Mouse (Mus musculus): ENCODE measurements at regions not wholly inside any gene's neighbourhood (a gene's known extent, or its start where the extent isn't known, plus 50 kb on each side); places are given as distances from the start of the nearest gene placed in this dataset.
A peak's percentile ranks its signal among the peaks of the same experiment; 100 is the strongest.

GRCm38 (mm10) chr17:47983286-47983685, 54.8 kb downstream of the 1700122O11Rik start:
- H3K9ac ChIP-seq: no peak overlapping the region
- no peak overlapping the region for H3K4me3 ChIP-seq
- H3K27ac ChIP-seq: no peak overlapping the region
- no peak for ATAC-seq
- H3K4me2 ChIP-seq: no peak overlapping the region
- 84% methylated on average over 7 of the region's 7 CpGs for WGBS
- H3K4me1 ChIP-seq: peaks cover 24% of the 10 kb centered on the region
- H3K36me3 ChIP-seq (ENCODE audit: poor library complexity, severe bottlenecking): no peaks in the 10 kb centered on the region
- H3K27me3 ChIP-seq: no peaks in the 10 kb centered on the region; the same call in 1 of the 2 replicates
- no peaks in the 10 kb centered on the region for H3K9me3 ChIP-seq (replicated peaks)

- Histone ChIP-seq H3K4me2 (no peak overlapping the region; the same call in 1 of the 2 replicates), H3K27me3 (no peaks in the 10 kb centered on the region; the same call in 1 of the 2 replicates), H3K9me3 (replicated peaks) (no peaks in the 10 kb centered on the region), H3K4me1 (peaks cover 26% of the 10 kb centered on the region), H3K4me3 (no peak overlapping the region), H3K27ac (peak overlapping the region; percentile 35; the same call in 1 of the 2 replicates), H3K9ac (no peak overlapping the region), H3K36me3 (ENCODE audit: poor library complexity, severe bottlenecking) (no peaks in the 10 kb centered on the region)
- WGBS: 1% methylated on average over 7 of the region's 7 CpGs
- ATAC-seq: peak; percentile 74
Observed at GRCm38 (mm10) chr17:47981556-47982027, 56.5 kb downstream of the 1700122O11Rik start.

GRCm38 (mm10) chr17:47979266-47979665, 54.8 kb upstream of the Foxp4 start:
- no peaks in the 10 kb centered on the region for H3K36me3 ChIP-seq (ENCODE audit: poor library complexity, severe bottlenecking)
- no peak overlapping the region for H3K4me3 ChIP-seq
- no peak for ATAC-seq
- no peak overlapping the region for H3K4me2 ChIP-seq
- H3K9ac ChIP-seq: no peak overlapping the region
- peaks cover 8% of the 10 kb centered on the region for H3K27me3 ChIP-seq
- 65% methylated on average over 4 of the region's 4 CpGs for WGBS
- H3K9me3 ChIP-seq (replicated peaks): no peaks in the 10 kb centered on the region
- peaks cover 49% of the 10 kb centered on the region for H3K4me1 ChIP-seq
- H3K27ac ChIP-seq: 0 out of 2 replicates have a peak overlapping the region, but pooled peaks have one; percentile 14

GRCm38 (mm10) chr17:47978404-47979030, 54.1 kb upstream of the Foxp4 start:
- no peak for ATAC-seq
- Histone ChIP-seq H3K27me3 (peaks cover 14% of the 10 kb centered on the region), H3K9me3 (replicated peaks) (no peaks in the 10 kb centered on the region), H3K9ac (no peak overlapping the region), H3K4me3 (no peak overlapping the region), H3K27ac (0 out of 2 replicates have a peak overlapping the region, but pooled peaks have one; percentile 14), H3K4me2 (no peak overlapping the region), H3K36me3 (ENCODE audit: poor library complexity, severe bottlenecking) (no peaks in the 10 kb centered on the region), H3K4me1 (peaks cover 57% of the 10 kb centered on the region)
- whole genome bisulfite sequencing: 39% methylated on average over 9 of the region's 9 CpGs

GRCm38 (mm10) chr17:47978001-47978400, 53.6 kb upstream of the Foxp4 start:
- H3K4me2 ChIP-seq: no peak overlapping the region
- no peak overlapping the region for H3K27ac ChIP-seq
- peaks cover 19% of the 10 kb centered on the region for H3K27me3 ChIP-seq
- no peak for ATAC-seq
- H3K9ac ChIP-seq: no peak overlapping the region
- no peaks in the 10 kb centered on the region for H3K9me3 ChIP-seq (replicated peaks)
- 80% methylated on average over 2 of the region's 2 CpGs for WGBS
- peaks cover 60% of the 10 kb centered on the region for H3K4me1 ChIP-seq
- H3K4me3 ChIP-seq: no peak overlapping the region
- no peaks in the 10 kb centered on the region for H3K36me3 ChIP-seq (ENCODE audit: poor library complexity, severe bottlenecking)

GRCm38 (mm10) chr17:47976999-47977357, 52.5 kb upstream of the Foxp4 start:
- H3K9ac ChIP-seq: no peak overlapping the region
- no peak overlapping the region for H3K4me2 ChIP-seq
- no peaks in the 10 kb centered on the region for H3K36me3 ChIP-seq (ENCODE audit: poor library complexity, severe bottlenecking)
- no peaks in the 10 kb centered on the region for H3K9me3 ChIP-seq (replicated peaks)
- 78% methylated on average over 7 of the region's 7 CpGs for WGBS
- no peak for ATAC-seq
- peaks cover 59% of the 10 kb centered on the region for H3K4me1 ChIP-seq
- H3K27ac ChIP-seq: peak overlapping the region; percentile 87
- H3K4me3 ChIP-seq: no peak overlapping the region
- peaks cover 30% of the 10 kb centered on the region for H3K27me3 ChIP-seq

GRCm38 (mm10) chr17:47976061-47976998, 51.9 kb upstream of the Foxp4 start:
- no peaks in the 10 kb centered on the region for H3K36me3 ChIP-seq (ENCODE audit: poor library complexity, severe bottlenecking)
- peak; percentile 50 for ATAC-seq
- 5% methylated on average over 27 of the region's 27 CpGs for WGBS

GRCm38 (mm10) chr17:47975281-47976060, 51.0 kb upstream of the Foxp4 start:
- Histone ChIP-seq H3K4me3 (peak overlapping the region; percentile 34), H3K4me1 (peaks cover 48% of the 10 kb centered on the region), H3K9me3 (replicated peaks) (no peaks in the 10 kb centered on the region), H3K27me3 (peaks cover 38% of the 10 kb centered on the region), H3K36me3 (ENCODE audit: poor library complexity, severe bottlenecking) (no peaks in the 10 kb centered on the region), H3K27ac (peak overlapping the region; percentile 87), H3K9ac (peak overlapping the region; percentile 58), H3K4me2 (peak overlapping the region; percentile 72)
- 1% methylated on average over 35 of the region's 37 CpGs for WGBS
- ATAC-seq: peak; percentile 39; the same call in 1 of the 2 replicates

More at GRCm38 (mm10) chr17:47976061-47976998, 51.9 kb upstream of the Foxp4 start:
- H3K4me3 ChIP-seq: peak overlapping the region; percentile 30
- H3K9ac ChIP-seq: peak overlapping the region; percentile 49
- H3K9me3 ChIP-seq (replicated peaks): no peaks in the 10 kb centered on the region
- peaks cover 53% of the 10 kb centered on the region for H3K4me1 ChIP-seq
- H3K27ac ChIP-seq: peak overlapping the region; percentile 87
- H3K4me2 ChIP-seq: peak overlapping the region; percentile 72
- H3K27me3 ChIP-seq: peaks cover 34% of the 10 kb centered on the region

GRCm38 (mm10) chr17:47974503-47974902, 50.1 kb upstream of the Foxp4 start:
- Histone ChIP-seq H3K4me1 (peaks cover 48% of the 10 kb centered on the region), H3K27me3 (peaks cover 38% of the 10 kb centered on the region), H3K36me3 (ENCODE audit: poor library complexity, severe bottlenecking) (no peaks in the 10 kb centered on the region), H3K9me3 (replicated peaks) (no peaks in the 10 kb centered on the region), H3K27ac (peak overlapping the region; percentile 41; the same call in 1 of the 2 replicates), H3K9ac (peak overlapping the region; percentile 58), H3K4me2 (peak overlapping the region; percentile 72), H3K4me3 (peak overlapping the region; percentile 34)
- peak; percentile 14 for ATAC-seq
- 4% methylated on average over 13 of the region's 13 CpGs for WGBS
